Mouse (Mus musculus) heart, postnatal 0 days (tissue): ENCODE measurements at regions not wholly inside any gene's neighbourhood (a gene's known extent, or its start where the extent isn't known, plus 50 kb on each side); places are given as distances from the start of the nearest gene placed in this dataset.

ENCODE experiments used
- CTCF ChIP-seq: IDR thresholded peaks from 2 replicates; pipeline ENCODE4 v1.5.1; 2016; ENCODE audit warnings: antibody characterized with exemption, control low read depth, low read depth
- EP300 ChIP-seq: IDR thresholded peaks from 2 replicates; pipeline ENCODE4 v1.6.1; 2016; ENCODE audit warnings: antibody characterized with exemption, low read depth

- TF ChIP-seq EP300 (no peak), CTCF (no peak)
These were observed 54.3 kb upstream of the Slc45a1 start for GRCm38 (mm10) chr4:150706291-150706690.
